Comparison of ENCODE assay signal across 22 mouse cellular contexts in the genomic region with DNA sequence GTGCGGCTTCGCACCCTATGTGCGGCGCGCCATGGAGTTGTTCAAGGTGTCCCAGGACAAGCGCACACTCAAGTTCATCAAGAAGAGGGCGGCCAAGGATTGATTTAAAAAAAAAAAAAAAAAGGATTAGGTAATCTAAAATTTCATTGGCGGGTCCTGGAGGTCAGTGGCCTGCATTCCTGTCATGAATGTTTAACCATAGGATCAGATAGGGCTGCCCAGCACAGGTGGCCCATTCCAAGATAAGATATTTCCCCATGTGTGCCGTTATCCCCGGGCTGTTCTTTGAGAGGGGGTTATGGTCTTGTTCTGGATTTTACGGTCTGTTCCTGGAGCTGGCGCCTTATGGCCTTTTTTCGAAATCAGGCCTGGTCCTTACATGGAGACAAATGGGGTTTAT. TPM values are rescaled to one million over a fixed set of nuclear protein-coding genes. Genes with fewer than 3 reads are reported as not detected.
"Had no signal": no experiment of that assay in that cellular context is flagged by ENCODE, and none has a peak within 500 bp of the region (broad histone marks: within the 10 kb centered on the region; RNA-seq: fewer than 3 reads in every experiment).

No protein-coding gene starts in this region.

- H3K27me3 ChIP-seq: limb, embryonic 13.5 days; neural tube, embryonic 12.5 days; neural tube, embryonic 15.5 days had no signal

- ATAC-seq: intestine, postnatal 0 days had no signal

- H3K36me3 ChIP-seq: limb, embryonic 10.5 days; limb, embryonic 13.5 days; liver, embryonic 13.5 days; neural tube, embryonic 12.5 days; neural tube, embryonic 15.5 days had no signal

- H3K4me3 ChIP-seq: limb, embryonic 10.5 days; limb, embryonic 13.5 days; liver, embryonic 13.5 days; neural tube, embryonic 12.5 days; neural tube, embryonic 15.5 days had no signal

- H3K9ac ChIP-seq: limb, embryonic 13.5 days; liver, embryonic 13.5 days; neural tube, embryonic 12.5 days; neural tube, embryonic 15.5 days had no signal

- DNase-seq: kidney, adult 2 months; kidney, postnatal 10 days; kidney, postnatal 4 days; liver, embryonic 13.5 days; lung, adult 2 months; lung, postnatal 14 days; lung, postnatal 4 days; midbrain, embryonic 14.5 days; right cerebral cortex, adult 18-20 months; right cerebral cortex, postnatal 25 days; spleen, adult 18-20 months; thymus, adult 2 months; thymus, postnatal 14 days; thymus, postnatal 4 days had no signal

- H3K9me3 ChIP-seq: limb, embryonic 10.5 days; limb, embryonic 13.5 days; liver, embryonic 13.5 days; neural tube, embryonic 12.5 days; neural tube, embryonic 15.5 days had no signal

- H3K4me1 ChIP-seq: limb, embryonic 13.5 days; liver, embryonic 13.5 days; neural tube, embryonic 12.5 days; neural tube, embryonic 15.5 days had no signal

- H3K27ac ChIP-seq: limb, embryonic 10.5 days; limb, embryonic 13.5 days; liver, embryonic 13.5 days; neural tube, embryonic 12.5 days; neural tube, embryonic 15.5 days had no signal

- H3K4me2 ChIP-seq: limb, embryonic 13.5 days; liver, embryonic 13.5 days; midbrain, embryonic 11.5 days; neural tube, embryonic 12.5 days; neural tube, embryonic 15.5 days had no signal

RNA-seq across cellular contexts. Expression of a gene that starts 11.1 kb away (rescaled TPM):
- total RNA-seq: megakaryocyte progenitor cell, adult 5-6 weeks; megakaryocyte-erythroid progenitor cell, adult 5-6 weeks had no signal
